Mouse (Mus musculus): ENCODE measurements around the gene 2210010C04Rik. TPM values are rescaled to one million over a fixed set of nuclear protein-coding genes. Genes with fewer than 3 reads are reported as not detected.
A peak's percentile ranks its signal among the peaks of the same experiment; 100 is the strongest.

The 2210010C04Rik gene
- polyA plus RNA-seq (2015; fragmentation: Nextera tagmentation; extraction: Ambion mirVana) = not detected in 2 replicates

DNA sequence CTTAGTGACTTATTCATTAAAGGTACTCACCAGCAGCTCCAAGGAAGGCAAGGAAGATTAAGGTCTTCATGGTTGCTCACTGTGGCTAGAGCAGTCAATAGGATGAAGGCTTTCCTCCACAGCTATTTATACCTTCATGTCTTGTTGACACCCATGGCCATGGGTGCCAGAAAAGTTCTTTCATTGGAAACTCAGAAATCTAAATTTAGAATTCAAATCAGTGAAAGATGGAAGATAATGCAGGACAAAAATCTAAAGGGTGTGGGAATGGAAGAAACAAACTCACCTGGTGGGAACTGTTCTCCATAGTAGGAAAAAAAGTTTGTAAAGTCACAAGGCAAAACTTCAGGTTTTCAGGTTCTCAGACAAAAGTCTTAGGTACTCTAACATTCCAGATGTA, at the start of gene 2210010C04Rik:
TSS of gene 2210010C04Rik (minus strand) at position 101 of the 400 bp plus-strand sequence.
- Histone ChIP-seq H3K9me3 (no peaks in the 10 kb centered on the region), H3K36me3 (replicated peaks) (no peaks in the 10 kb centered on the region), H3K27me3 (replicated peaks) (no peaks in the 10 kb centered on the region), H3K4me1 (no peaks in the 10 kb centered on the region), H3K9ac (no peak within 1 kb of the TSS), H3K4me2 (no peak within 1 kb of the TSS), H3K4me3 (no peak within 1 kb of the TSS), H3K27ac (no peak within 1 kb of the TSS)
- ATAC-seq (replicated peaks) = no peak

DNA sequence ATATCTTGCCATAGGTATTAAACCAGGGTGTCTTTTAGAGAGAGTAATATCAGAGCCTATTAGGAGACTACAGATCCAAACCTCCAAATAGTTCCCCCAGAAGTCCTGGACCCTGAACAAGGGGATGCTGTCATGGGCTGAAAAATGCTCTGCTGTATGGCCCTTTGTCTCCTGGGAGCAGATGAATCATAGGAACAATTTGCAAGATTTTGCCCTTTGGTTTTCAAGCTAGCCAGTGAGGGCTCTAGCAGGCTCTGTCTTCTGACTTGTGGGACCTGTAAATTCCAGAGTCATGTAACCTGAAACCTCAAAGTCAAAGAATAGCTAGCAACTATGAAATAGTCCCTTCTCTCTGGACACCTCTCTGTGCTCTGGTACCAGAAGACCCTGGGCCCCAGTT, 44.8 kb upstream of the 2210010C04Rik start:
- H3K9ac ChIP-seq = no peak overlapping the region
- no peaks in the 10 kb centered on the region for H3K27me3 ChIP-seq (replicated peaks)
- H3K4me3 ChIP-seq = no peak overlapping the region
- H3K9me3 ChIP-seq = no peaks in the 10 kb centered on the region
- H3K36me3 ChIP-seq (replicated peaks) = no peaks in the 10 kb centered on the region
- H3K4me1 ChIP-seq = 0 out of 2 replicates have a peak, but pooled peaks cover 7% of the 10 kb centered on the region
- no peak overlapping the region for H3K4me2 ChIP-seq
- ATAC-seq (replicated peaks) = no peak
- no peak overlapping the region for H3K27ac ChIP-seq

DNA sequence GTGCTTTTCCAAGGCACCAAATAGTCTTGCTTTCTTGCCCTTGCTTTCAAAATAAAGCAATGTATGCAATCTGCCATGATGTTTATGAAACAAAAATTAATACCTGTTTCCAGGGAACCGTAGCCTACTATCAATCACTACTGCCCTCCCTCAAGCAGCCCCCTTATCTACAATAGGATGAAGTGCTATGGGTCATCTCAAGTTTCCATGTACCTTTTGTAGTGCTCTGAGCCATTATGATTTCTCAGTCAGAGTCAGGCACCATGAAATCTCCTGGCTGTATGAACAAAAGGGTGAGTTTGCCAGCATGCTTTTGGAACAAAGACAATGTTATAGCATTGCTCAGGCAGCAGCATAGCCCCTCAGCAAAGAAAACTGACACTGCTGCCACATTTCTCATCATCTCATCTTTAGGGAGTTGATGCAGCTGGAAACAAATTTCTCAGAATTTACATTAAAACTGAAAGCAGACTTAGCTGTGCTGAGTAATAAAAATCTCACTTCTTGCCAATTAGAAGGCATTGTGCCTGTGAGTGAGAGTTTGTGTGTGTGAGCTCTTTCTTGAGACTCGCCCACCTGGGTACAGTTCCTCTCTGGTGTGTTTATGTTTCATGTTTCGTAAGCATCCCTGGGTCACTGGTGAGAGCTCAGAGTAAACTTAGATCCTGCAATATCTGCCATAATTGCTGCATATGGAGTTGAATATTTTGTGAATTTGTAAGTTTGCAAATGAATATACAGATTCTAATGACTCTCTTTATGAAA, 43.4 kb upstream of the 2210010C04Rik start:
- H3K27ac ChIP-seq = no peak overlapping the region
- no peak overlapping the region for H3K9ac ChIP-seq
- H3K4me1 ChIP-seq = 0 out of 2 replicates have a peak, but pooled peaks cover 7% of the 10 kb centered on the region
- H3K27me3 ChIP-seq (replicated peaks) = no peaks in the 10 kb centered on the region
- no peak overlapping the region for H3K4me3 ChIP-seq
- no peak overlapping the region for H3K4me2 ChIP-seq
- no peaks in the 10 kb centered on the region for H3K36me3 ChIP-seq (replicated peaks)
- ATAC-seq (replicated peaks) = peak; percentile 65; the same call in 1 of the 2 replicates
- WGBS = 38% methylated on average over 3 of the region's 3 CpGs
- no peaks in the 10 kb centered on the region for H3K9me3 ChIP-seq

DNA sequence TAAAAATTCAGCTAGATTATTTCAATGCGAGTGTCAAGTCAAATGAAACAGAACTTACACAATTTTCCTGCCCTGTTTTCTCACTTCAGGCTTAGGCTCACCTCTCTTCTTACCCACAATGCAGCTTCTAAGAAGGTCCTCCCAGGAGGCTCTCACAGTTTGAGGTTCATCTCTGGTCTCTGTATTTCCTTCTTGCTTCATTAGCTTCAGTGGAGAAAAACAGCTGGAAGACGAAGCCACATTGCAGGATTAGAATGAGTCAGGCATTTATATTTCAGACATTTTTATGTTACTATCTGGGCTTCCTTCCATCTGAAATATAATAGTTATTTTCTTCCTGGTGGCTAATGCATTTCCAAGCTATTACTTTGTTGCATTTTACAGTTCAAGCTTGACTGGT, 40.4 kb upstream of the 2210010C04Rik start:
- H3K27me3 ChIP-seq (replicated peaks) = no peaks in the 10 kb centered on the region
- H3K36me3 ChIP-seq (replicated peaks) = no peaks in the 10 kb centered on the region
- H3K9ac ChIP-seq = no peak overlapping the region
- no peak overlapping the region for H3K27ac ChIP-seq
- no peak for ATAC-seq (replicated peaks)
- no peak overlapping the region for H3K4me3 ChIP-seq
- 0 out of 2 replicates have a peak, but pooled peaks cover 7% of the 10 kb centered on the region for H3K4me1 ChIP-seq
- H3K9me3 ChIP-seq = no peaks in the 10 kb centered on the region
- WGBS = 66% methylated on average over 2 of the region's 2 CpGs
- H3K4me2 ChIP-seq = no peak overlapping the region

DNA sequence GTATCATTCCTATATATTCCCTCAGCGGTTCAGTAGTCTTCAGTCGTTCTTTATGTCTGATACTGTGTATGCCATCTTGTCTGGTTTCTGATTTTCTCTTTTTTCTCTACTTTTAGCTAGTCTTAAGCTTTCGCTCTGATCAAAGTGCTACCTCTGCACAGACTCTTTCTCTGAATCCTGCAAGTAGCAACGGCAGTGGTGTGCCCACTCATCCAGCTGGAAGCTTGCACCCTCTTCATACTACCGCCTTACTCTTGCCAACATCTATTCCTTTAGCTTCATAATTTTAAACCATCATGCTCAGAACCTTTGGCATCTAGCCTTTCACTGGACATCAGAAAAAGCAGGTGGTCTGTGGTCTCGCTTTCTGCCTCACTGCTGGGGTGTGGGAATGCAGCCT, 28.0 kb upstream of the 2210010C04Rik start:
- no peaks in the 10 kb centered on the region for H3K27me3 ChIP-seq (replicated peaks)
- no peak overlapping the region for H3K4me2 ChIP-seq
- H3K36me3 ChIP-seq (replicated peaks) = no peaks in the 10 kb centered on the region
- no peak for ATAC-seq (replicated peaks)
- no peak overlapping the region for H3K4me3 ChIP-seq
- H3K9me3 ChIP-seq = no peaks in the 10 kb centered on the region
- no peak overlapping the region for H3K9ac ChIP-seq
- H3K27ac ChIP-seq = no peak overlapping the region
- H3K4me1 ChIP-seq = no peaks in the 10 kb centered on the region
- 94% methylated on average over 6 of the region's 6 CpGs for WGBS

DNA sequence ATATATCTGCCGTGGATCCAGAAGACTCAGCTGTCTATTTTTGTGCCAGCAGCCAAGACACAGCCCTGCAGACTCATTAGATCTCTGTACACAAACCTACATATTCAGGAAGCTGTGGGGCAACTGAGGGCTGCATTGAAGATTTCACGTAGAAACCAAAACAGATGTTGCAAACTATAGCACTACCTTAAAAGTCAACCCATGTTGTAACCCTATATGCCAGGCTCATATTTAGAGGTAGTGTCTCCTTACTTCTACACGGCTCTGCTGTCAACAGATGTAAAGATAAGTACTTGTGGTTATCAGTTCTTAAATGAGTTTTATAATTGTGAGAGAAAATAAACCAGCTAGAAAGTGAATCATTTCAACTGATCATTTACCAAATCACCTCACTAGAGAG, 27.4 kb upstream of the 2210010C04Rik start:
- no peaks in the 10 kb centered on the region for H3K27me3 ChIP-seq (replicated peaks)
- WGBS = 86% methylated on average over 3 of the region's 3 CpGs
- no peak overlapping the region for H3K9ac ChIP-seq
- ATAC-seq (replicated peaks) = no peak
- H3K9me3 ChIP-seq = no peaks in the 10 kb centered on the region
- no peak overlapping the region for H3K4me3 ChIP-seq
- no peak overlapping the region for H3K27ac ChIP-seq
- H3K36me3 ChIP-seq (replicated peaks) = no peaks in the 10 kb centered on the region
- no peaks in the 10 kb centered on the region for H3K4me1 ChIP-seq
- no peak overlapping the region for H3K4me2 ChIP-seq

DNA sequence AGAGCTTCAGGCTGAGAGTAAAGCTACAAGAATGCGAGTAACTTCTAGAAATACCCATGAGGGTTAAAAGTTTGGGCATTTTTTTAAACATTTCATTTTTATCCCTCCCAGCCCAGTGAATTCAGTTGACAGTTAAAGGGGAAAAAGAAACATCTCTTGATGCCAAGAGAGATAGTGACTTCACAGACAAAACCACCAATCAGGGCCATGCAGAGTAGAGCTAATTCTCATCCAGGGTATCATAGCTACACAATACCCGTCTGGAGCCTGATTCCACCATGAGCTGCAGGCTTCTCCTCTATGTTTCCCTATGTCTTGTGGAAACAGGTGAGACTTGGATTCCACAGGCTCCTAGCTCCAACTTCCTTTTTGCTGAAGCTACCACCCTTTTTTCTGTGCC, 26.8 kb upstream of the 2210010C04Rik start:
- Histone ChIP-seq H3K4me1 (no peaks in the 10 kb centered on the region), H3K27ac (no peak overlapping the region), H3K9ac (no peak overlapping the region), H3K36me3 (replicated peaks) (no peaks in the 10 kb centered on the region), H3K4me3 (no peak overlapping the region), H3K9me3 (no peaks in the 10 kb centered on the region), H3K4me2 (no peak overlapping the region), H3K27me3 (replicated peaks) (no peaks in the 10 kb centered on the region)
- 91% methylated on average over 2 of the region's 2 CpGs for whole genome bisulfite sequencing
- ATAC-seq (replicated peaks) = no peak

DNA sequence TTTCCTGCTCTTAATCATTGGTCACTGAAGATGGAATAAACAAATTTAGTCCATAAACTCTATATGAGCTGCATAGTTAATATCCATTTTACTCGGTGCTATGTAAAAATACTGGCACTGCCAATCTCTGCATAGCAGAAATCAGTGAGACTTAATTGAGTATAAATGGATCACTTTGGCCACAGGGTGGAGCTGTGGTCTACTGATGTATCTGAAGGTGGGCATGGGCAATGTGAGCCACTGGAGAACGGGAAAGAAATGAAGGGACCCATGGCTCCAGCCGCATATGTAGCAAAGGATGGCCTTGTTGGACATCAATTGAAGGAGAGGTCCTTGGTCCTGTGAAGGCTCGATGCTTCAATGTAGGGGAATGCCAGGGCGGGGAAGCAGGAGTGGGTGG, 25.8 kb upstream of the 2210010C04Rik start:
- ATAC-seq (replicated peaks) = no peak
- H3K4me1 ChIP-seq = no peaks in the 10 kb centered on the region
- no peaks in the 10 kb centered on the region for H3K9me3 ChIP-seq
- H3K4me2 ChIP-seq = no peak overlapping the region
- no peak overlapping the region for H3K27ac ChIP-seq
- no peaks in the 10 kb centered on the region for H3K36me3 ChIP-seq (replicated peaks)
- no peak overlapping the region for H3K4me3 ChIP-seq
- no peaks in the 10 kb centered on the region for H3K27me3 ChIP-seq (replicated peaks)
- no peak overlapping the region for H3K9ac ChIP-seq
- 71% methylated on average over 5 of the region's 5 CpGs for WGBS

DNA sequence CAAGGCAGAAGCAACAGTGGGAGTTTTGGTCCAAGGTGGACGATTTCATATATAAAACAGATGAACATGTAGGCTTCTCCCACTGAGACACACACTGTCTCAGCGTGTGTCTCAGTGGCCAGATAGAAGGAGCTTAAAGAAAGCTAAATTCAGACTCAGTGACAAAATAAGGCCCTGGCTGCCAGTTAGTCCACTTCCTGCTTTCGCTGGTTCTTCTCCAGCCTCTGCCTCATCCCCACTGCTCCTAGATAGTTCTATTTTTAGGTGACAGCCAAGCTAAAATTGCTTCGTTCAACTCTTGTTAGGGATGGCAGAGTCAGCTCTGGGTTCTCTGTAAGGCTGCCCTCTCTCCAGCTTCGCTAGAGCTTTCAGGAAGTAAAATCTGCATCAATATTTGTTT, 22.3 kb upstream of the 2210010C04Rik start:
- no peak overlapping the region for H3K4me3 ChIP-seq
- H3K4me2 ChIP-seq = no peak overlapping the region
- no peaks in the 10 kb centered on the region for H3K9me3 ChIP-seq
- no peak overlapping the region for H3K27ac ChIP-seq
- no peak for ATAC-seq (replicated peaks)
- H3K9ac ChIP-seq = no peak overlapping the region
- no peaks in the 10 kb centered on the region for H3K36me3 ChIP-seq (replicated peaks)
- WGBS = 81% methylated on average over 5 of the region's 5 CpGs
- no peaks in the 10 kb centered on the region for H3K27me3 ChIP-seq (replicated peaks)
- H3K4me1 ChIP-seq = no peaks in the 10 kb centered on the region

DNA sequence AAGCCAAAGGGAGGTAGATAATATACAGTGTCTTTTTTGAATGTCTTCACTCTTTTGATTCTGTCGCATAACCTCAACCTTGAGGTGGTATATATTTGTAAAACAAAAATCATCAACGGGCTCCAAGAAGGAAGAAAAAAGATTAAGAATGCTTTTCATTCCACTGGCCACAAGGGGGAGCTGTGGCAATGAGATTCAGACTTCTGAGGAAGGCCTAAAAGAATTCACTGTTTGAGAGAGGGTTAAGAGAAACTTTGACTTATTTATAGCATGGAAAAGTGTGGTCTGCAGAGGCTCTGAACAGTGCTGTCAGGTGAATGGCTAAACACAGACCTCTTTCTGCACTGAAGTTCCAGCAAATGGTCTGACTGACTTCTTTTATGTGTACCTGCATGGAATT, 20.3 kb upstream of the 2210010C04Rik start:
- 41% methylated on average over 2 of the region's 2 CpGs for WGBS
- Histone ChIP-seq H3K27me3 (replicated peaks) (no peaks in the 10 kb centered on the region), H3K36me3 (replicated peaks) (no peaks in the 10 kb centered on the region), H3K4me3 (no peak overlapping the region), H3K9ac (no peak overlapping the region), H3K4me2 (no peak overlapping the region), H3K4me1 (no peaks in the 10 kb centered on the region), H3K27ac (no peak overlapping the region), H3K9me3 (no peaks in the 10 kb centered on the region)
- no peak; the same call in 1 of the 2 replicates for ATAC-seq (replicated peaks)

DNA sequence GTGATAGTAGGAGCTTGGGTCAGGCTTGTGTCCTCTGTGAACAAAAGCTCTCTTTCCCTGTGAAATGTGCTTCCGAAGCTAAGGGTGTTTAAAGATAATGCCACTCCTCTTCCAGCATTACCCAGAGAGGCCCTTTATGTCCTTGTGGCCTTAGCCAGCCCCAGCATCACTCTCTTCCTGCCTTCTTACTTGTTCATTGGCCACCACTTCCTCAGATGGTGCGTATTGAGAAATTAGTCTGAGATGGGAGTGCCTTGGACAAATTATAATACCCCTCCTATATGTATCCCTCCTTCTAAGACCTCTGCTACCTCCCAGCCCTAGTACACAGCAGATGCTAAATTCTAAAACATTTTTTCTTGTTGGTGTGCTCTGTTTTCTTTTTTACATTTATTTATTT, 19.1 kb upstream of the 2210010C04Rik start:
- Histone ChIP-seq H3K36me3 (replicated peaks) (no peaks in the 10 kb centered on the region), H3K4me2 (no peak overlapping the region), H3K27ac (no peak overlapping the region), H3K4me1 (no peaks in the 10 kb centered on the region), H3K9ac (no peak overlapping the region), H3K9me3 (no peaks in the 10 kb centered on the region), H3K27me3 (replicated peaks) (no peaks in the 10 kb centered on the region), H3K4me3 (no peak overlapping the region)
- WGBS = 85% methylated on average over 2 of the region's 2 CpGs
- ATAC-seq (replicated peaks) = no peak

DNA sequence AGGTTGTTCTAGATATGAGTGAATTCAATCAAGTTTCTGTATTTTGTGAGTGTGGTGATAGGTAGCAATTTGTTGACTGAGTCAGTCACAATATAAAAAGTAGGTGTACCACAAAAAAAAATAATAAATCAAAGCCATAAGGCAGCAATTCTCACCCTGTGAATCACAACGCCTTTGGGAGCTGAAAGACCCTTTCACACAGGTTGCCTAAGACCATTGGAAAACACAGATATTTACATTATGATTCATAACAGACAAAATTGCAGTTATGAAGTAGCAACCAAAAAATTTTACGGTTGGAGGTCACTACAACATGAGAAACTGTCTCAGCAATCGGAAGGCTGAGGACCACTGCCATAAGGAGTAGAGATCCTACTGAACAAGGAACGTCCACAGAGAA, 16.5 kb upstream of the 2210010C04Rik start:
- 85% methylated on average over 4 of the region's 4 CpGs for WGBS
- Histone ChIP-seq H3K4me1 (no peaks in the 10 kb centered on the region), H3K27me3 (replicated peaks) (no peaks in the 10 kb centered on the region), H3K36me3 (replicated peaks) (no peaks in the 10 kb centered on the region), H3K9me3 (no peaks in the 10 kb centered on the region), H3K4me3 (no peak overlapping the region), H3K9ac (no peak overlapping the region), H3K4me2 (no peak overlapping the region), H3K27ac (no peak overlapping the region)
- no peak for ATAC-seq (replicated peaks)

DNA sequence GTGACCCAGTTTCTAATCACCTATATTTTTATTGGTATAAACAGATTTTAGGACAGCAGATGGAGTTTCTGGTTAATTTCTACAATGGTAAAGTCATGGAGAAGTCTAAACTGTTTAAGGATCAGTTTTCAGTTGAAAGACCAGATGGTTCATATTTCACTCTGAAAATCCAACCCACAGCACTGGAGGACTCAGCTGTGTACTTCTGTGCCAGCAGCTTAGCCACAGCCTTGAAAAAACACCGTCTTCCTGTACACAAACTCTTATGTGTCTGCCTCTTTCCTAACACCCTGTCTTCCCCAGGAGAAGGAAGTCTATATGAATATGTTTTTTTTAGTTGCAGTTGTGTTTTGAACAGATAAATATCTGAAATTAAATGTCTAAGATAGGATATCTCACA, 13.3 kb upstream of the 2210010C04Rik start:
- no peaks in the 10 kb centered on the region for H3K36me3 ChIP-seq (replicated peaks)
- WGBS = 79% methylated on average over 1 of the region's 1 CpGs
- no peaks in the 10 kb centered on the region for H3K27me3 ChIP-seq (replicated peaks)
- H3K4me1 ChIP-seq = no peaks in the 10 kb centered on the region
- H3K4me3 ChIP-seq = no peak overlapping the region
- no peak overlapping the region for H3K9ac ChIP-seq
- no peak for ATAC-seq (replicated peaks)
- no peaks in the 10 kb centered on the region for H3K9me3 ChIP-seq
- no peak overlapping the region for H3K4me2 ChIP-seq
- H3K27ac ChIP-seq = no peak overlapping the region

All from midbrain, embryonic 15.5 days (tissue).